Mouse (Mus musculus) heart, postnatal 0 days (tissue): ENCODE results near the gene Jagn1. TPM values are rescaled to one million over a fixed set of nuclear protein-coding genes. Genes with fewer than 3 reads are reported as not detected.

ENCODE experiments used
- ATAC-seq: fragments of 200-750 bp; cut with Nextera tagmentation; 2 replicates; pipeline ENCODE4 v1.8.0; 2017; ENCODE audit warnings: low read depth, moderate number of reproducible peaks, moderate library complexity; ENCODE audit not compliant: insufficient read depth
- DNase-seq: peaks from one replicate; pipeline ENCODE4 v3.0.0-alpha.2; 2016; ENCODE audit warnings: low spot score
- H3K27ac ChIP-seq: fragments of 300-500 bp; sonication (generic); 2 replicates; pipeline ENCODE4 v1.5.1; 2014; ENCODE audit warnings: low read depth, mild to moderate bottlenecking
- H3K27me3 ChIP-seq: fragments of 300-500 bp; sonication (generic); 2 replicates; pipeline ENCODE4 v1.6.1; 2014; ENCODE audit warnings: low read length, mixed read lengths; ENCODE audit not compliant: control insufficient read depth, insufficient read depth
- H3K36me3 ChIP-seq: fragments of 300-500 bp; sonication (generic); replicated peaks from 2 replicates; pipeline ENCODE4 v1.6.1; 2014; ENCODE audit warnings: low read length, mixed read lengths; ENCODE audit not compliant: control insufficient read depth, insufficient read depth
- H3K4me1 ChIP-seq: fragments of 300-500 bp; sonication (generic); 2 replicates; pipeline ENCODE4 v1.6.1; 2014; ENCODE audit warnings: antibody characterized with exemption; ENCODE audit not compliant: control insufficient read depth, insufficient read depth
- H3K4me2 ChIP-seq: fragments of 300-500 bp; sonication (generic); 2 replicates; pipeline ENCODE4 v1.6.1; 2014; ENCODE audit warnings: low read depth, mild to moderate bottlenecking, low read length, moderate library complexity
- H3K4me3 ChIP-seq: fragments of 300-500 bp; sonication (generic); 2 replicates; pipeline ENCODE4 v1.5.1; 2014; ENCODE audit warnings: low read depth, low read length
- H3K9ac ChIP-seq: fragments of 300-500 bp; sonication (generic); replicated peaks from 2 replicates; pipeline ENCODE4 v1.6.1; 2014; ENCODE audit warnings: low read depth, low read length, mixed read lengths
- H3K9me3 ChIP-seq: fragments of 300-500 bp; sonication (generic); replicated peaks from 2 replicates; pipeline ENCODE4 v1.6.1; 2016; ENCODE audit warnings: low read length; ENCODE audit not compliant: control insufficient read depth
- CTCF ChIP-seq: IDR thresholded peaks from 2 replicates; pipeline ENCODE4 v1.5.1; 2016; ENCODE audit warnings: antibody characterized with exemption, control low read depth, low read depth
- EP300 ChIP-seq: IDR thresholded peaks from 2 replicates; pipeline ENCODE4 v1.6.1; 2016; ENCODE audit warnings: antibody characterized with exemption, low read depth
- WGBS: fragments of 180-500 bp; shearing (Covaris S2); extraction: QIAGEN DNeasy Blood & Tissue Kit; methylation state at CpG from one replicate; pipeline ENCODE4 v1.1.7; 2014; 5-methylcytosine and 5-hydroxymethylcytosine counted together
- polyA plus RNA-seq: library from polyadenylated mRNA; unstranded; fragments of >200 nt; fragmentation: Nextera tagmentation; extraction: Ambion mirVana; gene quantifications from 2 replicates; pipeline ENCODE4 v1.2.1, GENCODE M21; 2015
- total RNA-seq: library from RNA; depleted of rRNA; stranded (reverse); fragments of >200 nt; gene quantifications from 2 replicates; pipeline ENCODE4 v1.2.3, GENCODE M21; 2014; ENCODE audit warnings: low replicate concordance

The Jagn1 gene
- total and polyA plus RNA-seq, 2 experiments from 2014 or later: 15.3 to 56.6 TPM

- H3K4me3 ChIP-seq: no peak overlapping the region
- no peaks in the 10 kb centered on the region for H3K36me3 ChIP-seq
- ATAC-seq: no peak
- WGBS: 51% methylated on average over 3 of the region's 3 CpGs
- no peak overlapping the region for H3K27ac ChIP-seq
- H3K9ac ChIP-seq: no peak overlapping the region
- H3K27me3 ChIP-seq: no peaks in the 10 kb centered on the region
- no peak for DNase-seq
- no peaks in the 10 kb centered on the region for H3K9me3 ChIP-seq
- TF ChIP-seq CTCF (no peak), EP300 (no peak)
- no peak overlapping the region for H3K4me2 ChIP-seq
- H3K4me1 ChIP-seq: no peaks in the 10 kb centered on the region
Observed at GRCm38 (mm10) chr6:113433661-113434060, 8.7 kb upstream of the Jagn1 start.

- H3K27ac ChIP-seq: no peak overlapping the region
- TF ChIP-seq CTCF (no peak), EP300 (no peak)
- H3K4me1 ChIP-seq: no peaks in the 10 kb centered on the region
- H3K27me3 ChIP-seq: no peaks in the 10 kb centered on the region
- H3K36me3 ChIP-seq: no peaks in the 10 kb centered on the region
- no peaks in the 10 kb centered on the region for H3K9me3 ChIP-seq
- ATAC-seq (no peak), DNase-seq (no peak)
- no peak overlapping the region for H3K9ac ChIP-seq
- no peak overlapping the region for H3K4me3 ChIP-seq
- H3K4me2 ChIP-seq: no peak overlapping the region
- WGBS: 60% methylated on average over 7 of the region's 7 CpGs
Observed at GRCm38 (mm10) chr6:113434691-113435090, 7.7 kb upstream of the Jagn1 start.

DNA sequence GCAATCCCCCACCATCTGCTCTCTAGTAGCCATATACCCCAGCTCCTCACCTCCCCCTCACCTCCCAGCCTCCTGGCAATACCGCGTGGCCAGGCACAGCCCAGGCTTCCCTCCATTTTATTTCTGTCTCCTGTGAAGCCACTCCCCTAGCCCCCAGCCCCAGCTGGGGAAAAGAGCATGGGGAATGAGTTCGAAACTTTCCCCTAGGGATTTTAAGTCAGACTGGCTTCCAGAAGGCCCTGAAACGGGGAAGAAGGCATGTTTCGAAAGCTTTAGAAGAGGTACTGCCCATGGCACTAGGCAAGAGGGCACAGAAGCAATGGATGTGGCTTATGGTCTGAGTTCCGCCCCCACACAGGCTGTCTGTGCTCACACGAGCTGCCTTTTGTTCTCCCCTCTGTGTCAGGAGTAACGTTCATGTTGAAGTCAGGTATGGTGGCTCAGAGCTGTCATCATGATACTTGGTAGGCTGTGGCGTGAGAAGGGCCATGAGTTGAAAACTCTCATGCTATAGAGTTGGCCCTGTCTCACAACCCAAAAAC, 6.6 kb upstream of the Jagn1 start, which contains the start of gene Cidec:
Gene Cidec (minus strand): TSS at position 97 of the 542 bp plus-strand sequence.
- no peaks in the 10 kb centered on the region for H3K27me3 ChIP-seq
- TF ChIP-seq CTCF (no peak), EP300 (no peak)
- no peaks in the 10 kb centered on the region for H3K9me3 ChIP-seq
- no peak within 1 kb of the TSS for H3K27ac ChIP-seq
- WGBS: 67% methylated on average over 9 of the region's 9 CpGs
- no peaks in the 10 kb centered on the region for H3K36me3 ChIP-seq
- H3K4me3 ChIP-seq: no peak within 1 kb of the TSS
- H3K4me2 ChIP-seq: no peak within 1 kb of the TSS
- no peaks in the 10 kb centered on the region for H3K4me1 ChIP-seq
- no peak for DNase-seq
- no peak within 1 kb of the TSS for H3K9ac ChIP-seq
- ATAC-seq: no peak

DNA sequence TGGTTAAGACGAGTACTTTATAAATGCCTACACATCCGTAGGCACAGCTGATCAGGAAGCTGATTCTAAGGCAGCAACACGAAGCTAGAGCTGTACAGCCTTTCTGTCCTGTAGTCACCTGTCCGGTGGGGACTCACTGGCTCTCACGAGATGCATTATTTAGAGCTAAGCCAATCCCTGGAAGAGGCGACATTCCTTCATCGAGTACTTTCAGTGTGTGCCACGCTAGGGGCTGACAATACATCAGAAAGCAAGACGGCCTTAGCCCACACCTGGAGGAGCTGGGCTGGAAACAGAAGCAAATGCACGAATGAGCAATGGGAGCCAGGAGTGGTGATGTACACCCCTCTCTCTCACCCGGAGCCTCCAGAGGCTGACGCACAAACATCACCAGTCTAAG, 5.2 kb upstream of the Jagn1 start:
- Histone ChIP-seq H3K9me3 (no peaks in the 10 kb centered on the region), H3K4me2 (no peak overlapping the region)
- WGBS: 64% methylated on average over 12 of the region's 12 CpGs

DNA sequence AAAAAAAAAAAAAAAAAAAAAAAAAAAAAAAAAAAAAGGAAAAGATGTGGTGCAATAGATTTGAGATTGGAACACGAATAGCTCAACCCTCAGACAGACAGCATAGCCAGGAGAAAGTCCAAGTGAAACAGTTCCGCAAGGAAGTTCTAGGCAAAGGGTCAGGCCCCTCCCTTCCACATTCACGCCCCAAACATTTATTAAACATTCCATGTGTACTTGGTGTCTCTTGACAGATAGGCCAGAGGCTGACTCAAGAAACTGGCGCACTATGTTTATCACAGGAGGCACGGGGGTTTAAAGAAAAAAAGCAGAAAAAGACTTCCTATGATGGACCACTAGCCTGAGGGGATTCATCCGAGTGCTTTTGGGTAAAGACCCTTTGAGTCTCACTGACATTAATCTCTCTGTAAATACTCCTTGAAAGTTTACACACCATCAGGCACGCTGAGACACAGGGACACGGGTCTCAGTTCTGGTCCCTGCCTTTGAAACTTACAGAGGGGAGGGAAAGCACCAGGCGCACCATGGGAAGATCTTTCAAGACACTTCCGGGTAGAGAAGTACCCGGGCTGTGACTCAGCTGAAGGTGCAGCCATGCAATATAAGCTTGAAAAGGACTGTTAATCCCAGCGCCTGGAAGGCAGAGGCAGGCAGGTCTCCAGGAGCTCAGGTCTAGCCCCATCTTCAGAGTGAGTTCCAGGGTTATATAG, 3.5 kb upstream of the Jagn1 start:
- no peaks in the 10 kb centered on the region for H3K36me3 ChIP-seq
- H3K4me3 ChIP-seq: no peak overlapping the region
- no peak overlapping the region for H3K9ac ChIP-seq
- TF ChIP-seq CTCF: no peak
- TF ChIP-seq EP300: no peak
- H3K9me3 ChIP-seq: no peaks in the 10 kb centered on the region
- H3K27me3 ChIP-seq: no peaks in the 10 kb centered on the region
- no peak for ATAC-seq
- no peak for DNase-seq
- no peak overlapping the region for H3K4me2 ChIP-seq
- no peak overlapping the region for H3K27ac ChIP-seq
- peaks cover 8% of the 10 kb centered on the region; the same call in 1 of the 2 replicates for H3K4me1 ChIP-seq
- 56% methylated on average over 12 of the region's 12 CpGs for WGBS

More for the DNA sequence above, 5.2 kb upstream of the Jagn1 start:
- no peaks in the 10 kb centered on the region for H3K4me1 ChIP-seq
- no peak overlapping the region for H3K9ac ChIP-seq
- DNase-seq (no peak), ATAC-seq (no peak)
- no peak overlapping the region for H3K27ac ChIP-seq
- TF ChIP-seq CTCF (no peak), EP300 (no peak)
- no peak overlapping the region for H3K4me3 ChIP-seq
- no peaks in the 10 kb centered on the region for H3K36me3 ChIP-seq
- no peaks in the 10 kb centered on the region for H3K27me3 ChIP-seq

DNA sequence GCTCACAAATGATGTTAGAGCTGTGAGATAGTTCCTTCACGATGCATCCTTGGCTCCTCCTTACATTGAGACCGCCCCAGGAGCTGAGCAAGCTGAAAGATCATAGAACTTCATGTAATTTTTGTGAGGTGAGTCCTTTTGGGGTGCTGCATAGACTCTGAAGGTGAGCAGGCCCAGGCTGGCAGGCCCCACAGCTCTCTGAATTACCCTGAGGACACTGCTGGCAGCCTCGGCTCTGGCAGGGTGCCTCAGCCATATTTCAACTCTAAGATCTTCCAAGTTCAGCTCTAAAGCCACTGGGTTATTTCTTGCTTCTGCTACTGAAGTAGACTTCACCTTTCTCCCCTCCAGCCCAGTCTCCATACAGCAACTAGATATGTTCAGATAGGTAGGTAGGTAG, 1.7 kb upstream of the Jagn1 start:
- peaks cover 8% of the 10 kb centered on the region; the same call in 1 of the 2 replicates for H3K4me1 ChIP-seq
- 77% methylated on average over 3 of the region's 3 CpGs for WGBS
- H3K9ac ChIP-seq: no peak overlapping the region
- no peak overlapping the region for H3K4me3 ChIP-seq
- H3K27me3 ChIP-seq: no peaks in the 10 kb centered on the region
- H3K36me3 ChIP-seq: peaks cover 3% of the 10 kb centered on the region; the same call in 1 of the 2 replicates
- H3K4me2 ChIP-seq: no peak overlapping the region
- no peak for DNase-seq
- no peak for TF ChIP-seq EP300
- no peak for TF ChIP-seq CTCF
- no peaks in the 10 kb centered on the region for H3K9me3 ChIP-seq
- no peak overlapping the region for H3K27ac ChIP-seq
- no peak for ATAC-seq
